Mouse (Mus musculus): ENCODE measurements at regions not wholly inside any gene's neighbourhood (a gene's known extent, or its start where the extent isn't known, plus 50 kb on each side); places are given as distances from the start of the nearest gene placed in this dataset.

GRCm38 (mm10) chr9:61746401-61746800 is 167.9 kb downstream of the Rplp1 start:
- 44% methylated on average over 6 of the region's 6 CpGs for WGBS

GRCm38 (mm10) chr9:61745301-61745801 is 169.0 kb downstream of the Rplp1 start:
- Histone ChIP-seq H3K4me1 (ENCODE audit: control insufficient read depth, insufficient read depth, low read length) (peaks cover 4% of the 10 kb centered on the region; the same call in 1 of the 2 replicates), H3K4me2 (ENCODE audit: low read depth, low read length) (no peak overlapping the region), H3K36me3 (ENCODE audit: control insufficient read depth, insufficient read depth) (no peaks in the 10 kb centered on the region), H3K4me3 (ENCODE audit: low read length) (no peak overlapping the region), H3K9me3 (replicated peaks; ENCODE audit: control insufficient read depth, low read length) (peaks cover under 1% of the 10 kb centered on the region; the same call in 1 of the 2 replicates), H3K27ac (ENCODE audit: low read length) (no peak overlapping the region), H3K27me3 (ENCODE audit: control insufficient read depth, insufficient read depth, low read length) (no peaks in the 10 kb centered on the region), H3K9ac (ENCODE audit: low read length) (no peak overlapping the region)
- no peak for ATAC-seq (replicated peaks; ENCODE audit: extremely low read depth, insufficient read depth, low FRiP score)
- 35% methylated on average over 7 of the region's 7 CpGs for WGBS

More at GRCm38 (mm10) chr9:61746401-61746800, 167.9 kb downstream of the Rplp1 start:
- peaks cover 4% of the 10 kb centered on the region; the same call in 1 of the 2 replicates for H3K4me1 ChIP-seq (ENCODE audit: control insufficient read depth, insufficient read depth, low read length)
- peaks cover 4% of the 10 kb centered on the region for H3K9me3 ChIP-seq (replicated peaks; ENCODE audit: control insufficient read depth, low read length)
- no peak overlapping the region for H3K9ac ChIP-seq (ENCODE audit: low read length)
- H3K36me3 ChIP-seq (ENCODE audit: control insufficient read depth, insufficient read depth): no peaks in the 10 kb centered on the region
- no peak overlapping the region for H3K4me3 ChIP-seq (ENCODE audit: low read length)
- no peak for ATAC-seq (replicated peaks; ENCODE audit: extremely low read depth, insufficient read depth, low FRiP score)
- no peaks in the 10 kb centered on the region for H3K27me3 ChIP-seq (ENCODE audit: control insufficient read depth, insufficient read depth, low read length)
- H3K4me2 ChIP-seq (ENCODE audit: low read depth, low read length): no peak overlapping the region
- no peak overlapping the region for H3K27ac ChIP-seq (ENCODE audit: low read length)

- H3K4me2 ChIP-seq (ENCODE audit: low read depth, low read length): no peak overlapping the region
- H3K36me3 ChIP-seq (ENCODE audit: control insufficient read depth, insufficient read depth): no peaks in the 10 kb centered on the region
- no peak for ATAC-seq (replicated peaks; ENCODE audit: extremely low read depth, insufficient read depth, low FRiP score)
- WGBS: 59% methylated on average over 2 of the region's 2 CpGs
- H3K27ac ChIP-seq (ENCODE audit: low read length): no peak overlapping the region
- no peak overlapping the region for H3K9ac ChIP-seq (ENCODE audit: low read length)
- H3K4me3 ChIP-seq (ENCODE audit: low read length): no peak overlapping the region
- no peaks in the 10 kb centered on the region for H3K4me1 ChIP-seq (ENCODE audit: control insufficient read depth, insufficient read depth, low read length)
- peaks cover 3% of the 10 kb centered on the region for H3K27me3 ChIP-seq (ENCODE audit: control insufficient read depth, insufficient read depth, low read length)
- 0 out of 2 replicates have a peak, but pooled peaks cover 5% of the 10 kb centered on the region for H3K9me3 ChIP-seq (replicated peaks; ENCODE audit: control insufficient read depth, low read length)
Observed at GRCm38 (mm10) chr9:61733540-61733939, 180.8 kb downstream of the Rplp1 start.

GRCm38 (mm10) chr9:61732747-61733146 is 181.6 kb downstream of the Rplp1 start:
- H3K4me3 ChIP-seq (ENCODE audit: low read length): no peak overlapping the region
- no peak for ATAC-seq (replicated peaks; ENCODE audit: extremely low read depth, insufficient read depth, low FRiP score)
- H3K27me3 ChIP-seq (ENCODE audit: control insufficient read depth, insufficient read depth, low read length): peaks cover 3% of the 10 kb centered on the region
- H3K27ac ChIP-seq (ENCODE audit: low read length): no peak overlapping the region
- no peak overlapping the region for H3K4me2 ChIP-seq (ENCODE audit: low read depth, low read length)
- H3K36me3 ChIP-seq (ENCODE audit: control insufficient read depth, insufficient read depth): no peaks in the 10 kb centered on the region
- no peak overlapping the region for H3K9ac ChIP-seq (ENCODE audit: low read length)
- no peaks in the 10 kb centered on the region for H3K4me1 ChIP-seq (ENCODE audit: control insufficient read depth, insufficient read depth, low read length)
- 59% methylated on average over 4 of the region's 4 CpGs for WGBS
- 0 out of 2 replicates have a peak, but pooled peaks cover 5% of the 10 kb centered on the region for H3K9me3 ChIP-seq (replicated peaks; ENCODE audit: control insufficient read depth, low read length)

GRCm38 (mm10) chr9:61728115-61728514 is 186.2 kb downstream of the Rplp1 start:
- Histone ChIP-seq H3K9me3 (replicated peaks; ENCODE audit: control insufficient read depth, low read length) (peaks cover 5% of the 10 kb centered on the region), H3K4me2 (ENCODE audit: low read depth, low read length) (no peak overlapping the region), H3K27me3 (ENCODE audit: control insufficient read depth, insufficient read depth, low read length) (peaks cover 11% of the 10 kb centered on the region), H3K4me3 (ENCODE audit: low read length) (no peak overlapping the region), H3K4me1 (ENCODE audit: control insufficient read depth, insufficient read depth, low read length) (no peaks in the 10 kb centered on the region), H3K36me3 (ENCODE audit: control insufficient read depth, insufficient read depth) (no peaks in the 10 kb centered on the region), H3K27ac (ENCODE audit: low read length) (no peak overlapping the region), H3K9ac (ENCODE audit: low read length) (no peak overlapping the region)
- WGBS: 77% methylated on average over 4 of the region's 4 CpGs
- no peak for ATAC-seq (replicated peaks; ENCODE audit: extremely low read depth, insufficient read depth, low FRiP score)

- H3K4me3 ChIP-seq (ENCODE audit: low read length): no peak overlapping the region
- no peaks in the 10 kb centered on the region for H3K4me1 ChIP-seq (ENCODE audit: control insufficient read depth, insufficient read depth, low read length)
- H3K36me3 ChIP-seq (ENCODE audit: control insufficient read depth, insufficient read depth): no peaks in the 10 kb centered on the region
- WGBS: 42% methylated on average over 10 of the region's 10 CpGs
- no peak overlapping the region for H3K27ac ChIP-seq (ENCODE audit: low read length)
- H3K9ac ChIP-seq (ENCODE audit: low read length): no peak overlapping the region
- peaks cover 5% of the 10 kb centered on the region for H3K9me3 ChIP-seq (replicated peaks; ENCODE audit: control insufficient read depth, low read length)
- no peak for ATAC-seq (replicated peaks; ENCODE audit: extremely low read depth, insufficient read depth, low FRiP score)
- H3K27me3 ChIP-seq (ENCODE audit: control insufficient read depth, insufficient read depth, low read length): peaks cover 11% of the 10 kb centered on the region
- no peak overlapping the region for H3K4me2 ChIP-seq (ENCODE audit: low read depth, low read length)
Observed at GRCm38 (mm10) chr9:61727651-61728050, 186.7 kb downstream of the Rplp1 start.

- Histone ChIP-seq H3K36me3 (ENCODE audit: control insufficient read depth, insufficient read depth) (no peaks in the 10 kb centered on the region), H3K4me3 (ENCODE audit: low read length) (no peak overlapping the region), H3K4me1 (ENCODE audit: control insufficient read depth, insufficient read depth, low read length) (no peaks in the 10 kb centered on the region; the same call in 1 of the 2 replicates), H3K4me2 (ENCODE audit: low read depth, low read length) (no peak overlapping the region), H3K9ac (ENCODE audit: low read length) (no peak overlapping the region), H3K27me3 (ENCODE audit: control insufficient read depth, insufficient read depth, low read length) (peaks cover 7% of the 10 kb centered on the region), H3K9me3 (replicated peaks; ENCODE audit: control insufficient read depth, low read length) (peaks cover 5% of the 10 kb centered on the region), H3K27ac (ENCODE audit: low read length) (no peak overlapping the region)
- 81% methylated on average over 2 of the region's 2 CpGs for WGBS
- ATAC-seq (replicated peaks; ENCODE audit: extremely low read depth, insufficient read depth, low FRiP score): no peak
Observed at GRCm38 (mm10) chr9:61724070-61724469, 190.3 kb downstream of the Rplp1 start.

GRCm38 (mm10) chr9:61723021-61723581 is 191.2 kb downstream of the Rplp1 start:
- H3K27ac ChIP-seq (ENCODE audit: low read length): peak overlapping the region; percentile 17; the same call in 1 of the 2 replicates
- peaks cover 7% of the 10 kb centered on the region for H3K27me3 ChIP-seq (ENCODE audit: control insufficient read depth, insufficient read depth, low read length)
- H3K4me2 ChIP-seq (ENCODE audit: low read depth, low read length): no peak overlapping the region
- no peaks in the 10 kb centered on the region for H3K36me3 ChIP-seq (ENCODE audit: control insufficient read depth, insufficient read depth)
- H3K9ac ChIP-seq (ENCODE audit: low read length): no peak overlapping the region
- ATAC-seq (replicated peaks; ENCODE audit: extremely low read depth, insufficient read depth, low FRiP score): peak; percentile 80
- H3K4me1 ChIP-seq (ENCODE audit: control insufficient read depth, insufficient read depth, low read length): no peaks in the 10 kb centered on the region; the same call in 1 of the 2 replicates
- H3K4me3 ChIP-seq (ENCODE audit: low read length): no peak overlapping the region
- peaks cover 5% of the 10 kb centered on the region for H3K9me3 ChIP-seq (replicated peaks; ENCODE audit: control insufficient read depth, low read length)
- WGBS: 48% methylated on average over 8 of the region's 8 CpGs

- Histone ChIP-seq H3K9ac (ENCODE audit: low read length) (no peak overlapping the region), H3K9me3 (replicated peaks; ENCODE audit: control insufficient read depth, low read length) (peaks cover 5% of the 10 kb centered on the region), H3K4me1 (ENCODE audit: control insufficient read depth, insufficient read depth, low read length) (no peaks in the 10 kb centered on the region; the same call in 1 of the 2 replicates), H3K4me2 (ENCODE audit: low read depth, low read length) (no peak overlapping the region), H3K27ac (ENCODE audit: low read length) (no peak overlapping the region), H3K27me3 (ENCODE audit: control insufficient read depth, insufficient read depth, low read length) (peaks cover 1% of the 10 kb centered on the region), H3K36me3 (ENCODE audit: control insufficient read depth, insufficient read depth) (no peaks in the 10 kb centered on the region), H3K4me3 (ENCODE audit: low read length) (no peak overlapping the region)
- 83% methylated on average over 5 of the region's 5 CpGs for whole genome bisulfite sequencing
- ATAC-seq (replicated peaks; ENCODE audit: extremely low read depth, insufficient read depth, low FRiP score): no peak
Observed at GRCm38 (mm10) chr9:61721851-61722250, 192.5 kb downstream of the Rplp1 start.
